Mouse (Mus musculus) G1E (cell line): ENCODE data around the gene Fndc8. TPM values are rescaled to one million over a fixed set of nuclear protein-coding genes. Genes with fewer than 3 reads are reported as not detected.

ENCODE experiments used
- ATAC-seq: 2 replicates; pipeline ENCODE4 v1.8.0; 2016; ENCODE audit warnings: mild to moderate bottlenecking; ENCODE audit not compliant: insufficient number of reproducible peaks, poor library complexity, low FRiP score, severe bottlenecking; ENCODE audit errors: extremely low read depth
- DNase-seq: peaks from one replicate; pipeline ENCODE4 v3.0.0; 2012; ENCODE audit warnings: low spot score
- H3K27me3 ChIP-seq: 2 replicates; pipeline ENCODE4 v1.6.1; 2012; ENCODE audit warnings: mild to moderate bottlenecking, low read length, inconsistent platforms; ENCODE audit not compliant: insufficient read depth
- H3K36me3 ChIP-seq: replicated peaks from 2 replicates; pipeline ENCODE3; 2012; ENCODE audit warnings: mild to moderate bottlenecking, inconsistent platforms
- H3K4me1 ChIP-seq: 2 replicates; pipeline ENCODE4 v1.6.1; 2012; ENCODE audit warnings: low read depth, low read length, inconsistent platforms, mixed read lengths; ENCODE audit not compliant: insufficient read depth
- H3K4me3 ChIP-seq: 2 replicates; pipeline ENCODE4 v1.5.1; 2012; ENCODE audit warnings: low read depth, mild to moderate bottlenecking, inconsistent platforms, low read length, moderate library complexity, mixed read lengths
- H3K9me3 ChIP-seq: replicated peaks from 2 replicates; pipeline ENCODE4 v1.6.1; 2012; ENCODE audit warnings: inconsistent platforms
- CTCF ChIP-seq: IDR thresholded peaks from 2 replicates; pipeline ENCODE4 v1.5.1; 2012; ENCODE audit warnings: low read depth, low read length, inconsistent platforms, mixed read lengths
- GATA1 ChIP-seq: IDR thresholded peaks from 2 replicates; pipeline ENCODE4 v1.6.1; 2012; ENCODE audit warnings: borderline replicate concordance, low read length, inconsistent platforms, mixed read lengths
- GATA2 ChIP-seq: IDR thresholded peaks from 2 replicates; pipeline ENCODE4 v1.6.1; 2012; ENCODE audit warnings: low read depth, low read length, inconsistent platforms, borderline replicate concordance
- POLR2AphosphoS5 ChIP-seq: IDR thresholded peaks from 2 replicates; pipeline ENCODE4 v1.6.1; 2012; ENCODE audit warnings: low read depth, low read length, inconsistent platforms; ENCODE audit not compliant: insufficient replicate concordance
- TAL1 ChIP-seq: conservative IDR thresholded peaks from 2 replicates; pipeline ENCODE4 v1.6.1; 2012; ENCODE audit warnings: low read depth, low read length, inconsistent platforms, mixed read lengths
- polyA plus RNA-seq: library from polyadenylated mRNA; stranded (reverse); fragments of >175 nt; gene quantifications from 2 replicates; pipeline ENCODE4 v1.2.3, GENCODE M21; 2012
- total RNA-seq, 2 experiments: library from RNA; stranded (forward) in 1 of 2; stranded (reverse) in 1 of 2; fragments of 200-1000 nt in 1 of 2; fragments of >200 nt in 1 of 2; fragmentation: Nextera tagmentation in 1 of 2; gene quantifications; 2 replicates each; pipeline ENCODE4 v1.2.3; 2014 to 2017

Gene Fndc8
- total and polyA plus RNA-seq, 3 experiments: 0.05 TPM; not detected in 2

- H3K4me3 ChIP-seq: no peak overlapping the region
- H3K27me3 ChIP-seq: no peaks in the 10 kb centered on the region
- H3K36me3 ChIP-seq: peaks cover 68% of the 10 kb centered on the region
- ATAC-seq (no peak), DNase-seq (no peak)
- no peak for TF ChIP-seq GATA2
- TF ChIP-seq TAL1: no peak
- peaks cover 81% of the 10 kb centered on the region for H3K4me1 ChIP-seq
- H3K9me3 ChIP-seq: no peaks in the 10 kb centered on the region
Measured at GRCm38 (mm10) chr11:82850259-82850658, 41.7 kb upstream of the Fndc8 start.

- no peak for TF ChIP-seq TAL1
- no peak for TF ChIP-seq POLR2AphosphoS5
- TF ChIP-seq CTCF: no peak
- no peak for TF ChIP-seq GATA2
- TF ChIP-seq GATA1: no peak
- DNase-seq: no peak
- H3K9me3 ChIP-seq: no peaks in the 10 kb centered on the region
- no peaks in the 10 kb centered on the region for H3K27me3 ChIP-seq
- ATAC-seq: no peak
- no peak overlapping the region; the same call in 1 of the 2 replicates for H3K4me3 ChIP-seq
- peaks cover 80% of the 10 kb centered on the region for H3K36me3 ChIP-seq
- peaks cover 82% of the 10 kb centered on the region for H3K4me1 ChIP-seq
Measured at GRCm38 (mm10) chr11:82852115-82852514, 39.8 kb upstream of the Fndc8 start.

- no peaks in the 10 kb centered on the region for H3K27me3 ChIP-seq
- TF ChIP-seq POLR2AphosphoS5 (no peak), GATA1 (no peak), GATA2 (no peak), CTCF (no peak), TAL1 (no peak)
- peaks cover 81% of the 10 kb centered on the region for H3K36me3 ChIP-seq
- H3K9me3 ChIP-seq: no peaks in the 10 kb centered on the region
- ATAC-seq (no peak), DNase-seq (no peak)
- H3K4me1 ChIP-seq: peaks cover 81% of the 10 kb centered on the region
- H3K4me3 ChIP-seq: peak overlapping the region; percentile 27; the same call in 1 of the 2 replicates
Measured at GRCm38 (mm10) chr11:82852540-82852939, 39.4 kb upstream of the Fndc8 start.

- H3K4me1 ChIP-seq: peaks cover 79% of the 10 kb centered on the region
- no peak for ATAC-seq
- no peak for DNase-seq
- no peak overlapping the region for H3K4me3 ChIP-seq
- H3K9me3 ChIP-seq: no peaks in the 10 kb centered on the region
- H3K27me3 ChIP-seq: no peaks in the 10 kb centered on the region
- peaks cover 84% of the 10 kb centered on the region for H3K36me3 ChIP-seq
- TF ChIP-seq GATA2 (no peak), POLR2AphosphoS5 (no peak), GATA1 (no peak), CTCF (no peak), TAL1 (no peak)
Measured at GRCm38 (mm10) chr11:82852958-82853357, 39.0 kb upstream of the Fndc8 start.

- peaks cover 89% of the 10 kb centered on the region for H3K36me3 ChIP-seq
Measured at GRCm38 (mm10) chr11:82854111-82854510, 37.8 kb upstream of the Fndc8 start.

GRCm38 (mm10) chr11:82855327-82855973, 36.5 kb upstream of the Fndc8 start:
- Histone ChIP-seq H3K9me3 (no peaks in the 10 kb centered on the region), H3K27me3 (no peaks in the 10 kb centered on the region), H3K36me3 (peaks cover 90% of the 10 kb centered on the region), H3K4me3 (peak overlapping the region; percentile 47; the same call in 1 of the 2 replicates), H3K4me1 (peaks cover 69% of the 10 kb centered on the region)
- ATAC-seq: peak; percentile 15
- no peak for TF ChIP-seq GATA1
- TF ChIP-seq GATA2: no peak
- no peak for TF ChIP-seq TAL1
- no peak for TF ChIP-seq CTCF
- TF ChIP-seq POLR2AphosphoS5: no peak
- DNase-seq: no peak

More at GRCm38 (mm10) chr11:82854111-82854510, 37.8 kb upstream of the Fndc8 start:
- peaks cover 81% of the 10 kb centered on the region for H3K4me1 ChIP-seq
- TF ChIP-seq TAL1: no peak
- no peak for TF ChIP-seq CTCF
- TF ChIP-seq GATA2: no peak
- TF ChIP-seq GATA1: no peak
- no peak for TF ChIP-seq POLR2AphosphoS5
- H3K27me3 ChIP-seq: no peaks in the 10 kb centered on the region
- H3K4me3 ChIP-seq: no peak overlapping the region
- no peak for ATAC-seq
- H3K9me3 ChIP-seq: no peaks in the 10 kb centered on the region
- DNase-seq: no peak

GRCm38 (mm10) chr11:82856032-82856431, 35.9 kb upstream of the Fndc8 start:
- no peak for DNase-seq
- Histone ChIP-seq H3K4me3 (no peak overlapping the region), H3K27me3 (no peaks in the 10 kb centered on the region), H3K4me1 (peaks cover 67% of the 10 kb centered on the region), H3K36me3 (peaks cover 90% of the 10 kb centered on the region), H3K9me3 (no peaks in the 10 kb centered on the region)
- TF ChIP-seq POLR2AphosphoS5: no peak
- TF ChIP-seq CTCF: no peak
- TF ChIP-seq TAL1: no peak
- ATAC-seq: no peak
